Mouse (Mus musculus) neural tube, embryonic 10.5 days (tissue): ENCODE data around the gene Tram2.

Source experiments
- DNase-seq: peaks from one replicate; pipeline ENCODE4 v3.0.0-alpha.2; 2017; ENCODE audit warnings: low spot score; ENCODE audit errors: extremely low spot score

The Tram2 gene

GRCm38 (mm10) chr1:21068491-21068890 lies 10.5 kb downstream of the Tram2 start:
- DNase-seq: no peak

DNA sequence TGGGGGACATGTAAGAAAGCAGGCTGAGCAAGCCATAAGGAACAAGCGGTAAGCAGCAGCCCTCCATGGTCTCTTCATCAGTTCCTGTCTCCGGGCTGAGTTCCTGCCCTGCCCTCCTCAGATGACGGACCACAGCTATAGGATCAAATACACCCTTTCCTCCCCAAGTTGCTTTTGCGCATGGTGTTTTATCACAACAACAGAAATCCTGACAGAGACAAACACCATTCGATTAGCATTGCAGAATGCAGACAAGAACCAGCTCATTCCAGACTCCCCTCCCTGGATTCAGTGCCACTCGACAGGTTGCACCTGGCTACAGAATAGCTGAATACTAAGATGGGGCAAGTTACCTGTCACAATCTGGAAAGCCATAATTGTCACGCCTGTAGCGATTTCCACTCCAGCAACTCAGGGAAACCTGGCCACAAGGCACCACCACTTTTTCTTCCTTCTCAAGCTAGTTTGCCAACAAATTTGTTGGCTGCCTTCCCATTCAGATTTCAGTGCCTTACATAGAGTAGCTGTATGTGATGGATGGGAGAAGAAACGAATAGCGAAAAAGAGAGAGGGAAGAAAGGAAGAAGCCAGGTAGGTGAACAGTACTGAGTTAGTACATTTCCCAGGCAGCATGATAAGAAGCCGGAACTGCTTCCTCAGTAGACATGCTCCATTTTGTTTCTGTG lies 11.3 kb downstream of the Tram2 start:
- DNase-seq: no peak

- DNase-seq: no peak
These were observed 14.9 kb downstream of the Tram2 start for GRCm38 (mm10) chr1:21064153-21064552.

GRCm38 (mm10) chr1:21059385-21060109 lies 19.5 kb downstream of the Tram2 start:
- DNase-seq: no peak

GRCm38 (mm10) chr1:21053009-21053408 lies 26.0 kb downstream of the Tram2 start:
- DNase-seq: no peak

GRCm38 (mm10) chr1:21052608-21053007 lies 26.4 kb downstream of the Tram2 start:
- no peak for DNase-seq

DNA sequence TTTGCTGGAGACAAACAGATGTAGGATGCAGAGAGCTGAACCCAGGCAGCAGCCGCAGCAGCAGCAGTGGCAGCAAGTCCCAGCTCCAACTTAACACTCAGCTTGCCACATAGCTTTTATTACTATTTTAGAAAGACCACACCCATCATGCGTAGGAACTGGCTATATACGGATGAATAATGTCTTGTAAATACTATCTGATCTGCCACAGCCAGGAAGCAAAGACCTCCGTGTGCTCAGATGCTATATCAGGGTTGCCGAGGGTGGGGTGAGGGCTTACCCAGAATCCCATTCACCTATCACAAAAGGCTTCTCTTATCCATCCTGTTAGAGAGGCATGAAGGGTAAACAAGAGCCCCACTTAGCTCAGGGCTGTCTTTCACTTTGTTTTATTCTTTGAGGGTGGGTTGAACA lies 26.9 kb downstream of the Tram2 start:
- no peak for DNase-seq

GRCm38 (mm10) chr1:21049005-21049404 lies 30.0 kb downstream of the Tram2 start:
- DNase-seq: no peak

DNA sequence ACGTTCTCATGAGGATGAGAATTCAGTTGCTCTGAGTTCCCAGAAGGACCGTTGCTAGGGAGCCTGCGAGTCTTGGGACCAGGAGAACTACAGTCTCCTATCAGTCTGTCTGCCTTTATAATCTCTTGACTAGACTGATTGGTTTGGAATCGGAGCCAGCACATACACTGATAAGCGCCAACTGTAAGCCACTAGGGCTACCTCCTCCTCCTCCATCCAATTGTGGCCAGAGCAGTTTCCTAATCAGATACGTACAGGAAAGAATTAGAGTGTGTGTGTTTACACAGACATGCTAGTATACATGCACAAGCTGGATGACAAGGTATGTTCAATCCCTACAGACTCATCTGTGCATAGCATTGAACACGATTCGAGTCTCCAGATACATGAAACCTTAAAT lies 30.6 kb downstream of the Tram2 start:
- no peak for DNase-seq

DNA sequence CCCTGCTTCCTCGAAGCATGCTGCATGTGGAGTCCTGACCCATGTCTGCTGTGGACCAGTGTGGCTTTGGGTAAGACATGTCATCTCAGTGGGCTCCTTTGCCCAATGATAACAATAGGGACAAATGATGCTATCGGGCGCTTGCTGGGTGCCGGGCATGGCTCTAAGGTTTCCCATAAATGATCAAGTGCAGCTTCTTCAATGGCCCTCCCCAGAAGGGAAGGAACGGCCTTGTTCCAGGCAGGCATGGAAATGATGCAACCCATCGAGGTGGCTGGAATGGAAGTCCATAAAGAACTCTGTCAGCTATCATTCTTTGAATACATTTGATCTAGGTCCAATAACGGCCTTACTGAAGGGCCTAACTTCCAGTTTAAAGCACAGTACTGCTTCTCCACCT lies 36.6 kb downstream of the Tram2 start:
- no peak for DNase-seq

- DNase-seq: no peak
These were observed 38.3 kb downstream of the Tram2 start for GRCm38 (mm10) chr1:21040610-21041326.

- DNase-seq: no peak
These were observed 38.9 kb downstream of the Tram2 start for GRCm38 (mm10) chr1:21040173-21040572.

DNA sequence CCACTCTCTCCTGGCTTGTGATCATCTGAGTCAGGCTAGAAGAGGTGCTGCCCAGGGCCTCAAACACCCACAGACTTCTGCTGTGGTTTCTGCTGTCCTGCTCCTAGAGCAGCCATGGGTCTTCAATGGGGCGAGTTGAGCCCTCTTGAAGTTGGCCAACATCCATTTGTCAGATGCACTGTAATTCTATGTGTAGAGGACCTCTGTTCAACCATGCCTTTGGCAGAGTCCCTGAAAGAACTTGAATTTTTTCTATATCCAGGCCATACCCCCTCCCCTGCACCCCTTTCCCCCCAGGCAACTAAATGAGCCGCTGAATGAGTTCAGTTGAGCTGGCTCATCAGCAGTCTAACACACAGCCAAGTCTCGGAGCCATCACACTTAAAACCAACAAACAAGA lies 39.5 kb downstream of the Tram2 start:
- no peak for DNase-seq

- no peak for DNase-seq
These were observed 41.0 kb downstream of the Tram2 start for GRCm38 (mm10) chr1:21037881-21038601.

- DNase-seq: no peak
These were observed 43.2 kb downstream of the Tram2 start for GRCm38 (mm10) chr1:21035878-21036277.

DNA sequence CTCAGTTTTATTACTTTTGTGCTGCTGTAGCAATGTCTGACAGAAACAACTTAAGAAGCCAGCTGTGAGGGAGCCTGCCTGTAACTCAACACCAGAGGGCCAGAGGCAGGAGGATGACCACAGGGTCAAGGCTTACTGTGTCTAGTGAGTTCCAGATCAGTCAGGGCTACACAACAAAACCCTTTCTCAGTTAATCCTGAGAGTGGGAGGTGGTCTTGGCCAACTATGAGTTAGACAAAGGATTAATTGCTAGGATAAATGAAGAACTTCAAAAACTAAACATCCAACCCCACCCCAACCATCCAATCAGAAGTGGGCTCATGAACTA lies 45.3 kb downstream of the Tram2 start:
- DNase-seq: no peak

DNA sequence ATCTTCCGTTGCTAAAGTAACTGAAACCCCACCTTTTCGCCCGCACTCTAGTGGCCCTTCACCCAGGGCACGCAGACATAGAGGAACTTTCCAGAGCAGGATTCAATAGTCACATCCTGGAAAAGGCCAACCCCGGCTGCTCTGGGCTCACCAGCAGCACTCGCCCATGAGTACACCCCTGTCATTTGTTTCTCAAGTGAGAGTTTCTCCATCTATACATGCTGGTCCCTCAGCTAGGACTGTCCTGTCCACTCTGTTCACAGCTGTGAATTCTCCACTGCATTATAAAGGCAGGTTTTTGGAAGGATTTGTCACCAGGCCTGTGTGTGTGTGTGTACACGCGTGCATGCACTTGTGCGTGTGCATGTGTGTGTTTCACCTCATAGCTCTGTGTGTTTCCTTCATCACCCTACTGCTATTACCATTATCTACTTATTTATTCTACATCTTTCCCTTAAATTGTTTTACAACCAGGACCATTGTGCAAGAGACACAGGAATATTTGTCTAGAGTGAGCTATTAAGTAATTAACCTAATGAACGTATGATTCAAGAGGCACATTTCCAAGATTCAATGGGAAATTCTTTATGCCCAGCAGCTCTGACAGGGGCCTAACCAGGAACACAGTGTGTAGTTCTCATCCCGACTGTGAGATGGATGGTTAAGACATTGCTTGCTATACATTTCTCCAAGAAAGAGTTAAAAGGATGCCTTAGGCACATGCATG lies 45.8 kb downstream of the Tram2 start:
- DNase-seq: no peak

DNA sequence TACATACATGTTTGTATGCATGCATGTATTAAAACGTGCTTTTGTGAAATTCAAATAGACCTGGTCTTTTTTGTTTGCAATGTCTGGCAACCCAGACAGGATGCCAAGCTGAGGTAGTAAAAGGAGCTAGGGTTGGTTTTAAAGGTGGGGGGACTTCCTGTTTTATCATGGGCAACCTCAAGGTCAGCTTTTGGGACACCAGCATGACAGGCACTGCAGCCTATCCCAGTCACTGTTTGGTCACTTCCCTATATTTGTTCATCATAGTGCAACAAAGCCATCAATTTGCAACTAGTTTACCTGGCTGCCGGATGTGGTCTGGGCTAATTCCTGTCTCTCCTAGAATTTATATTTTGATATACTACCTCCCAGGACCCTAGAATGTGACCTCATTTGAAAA lies 47.4 kb downstream of the Tram2 start:
- DNase-seq: no peak

DNA sequence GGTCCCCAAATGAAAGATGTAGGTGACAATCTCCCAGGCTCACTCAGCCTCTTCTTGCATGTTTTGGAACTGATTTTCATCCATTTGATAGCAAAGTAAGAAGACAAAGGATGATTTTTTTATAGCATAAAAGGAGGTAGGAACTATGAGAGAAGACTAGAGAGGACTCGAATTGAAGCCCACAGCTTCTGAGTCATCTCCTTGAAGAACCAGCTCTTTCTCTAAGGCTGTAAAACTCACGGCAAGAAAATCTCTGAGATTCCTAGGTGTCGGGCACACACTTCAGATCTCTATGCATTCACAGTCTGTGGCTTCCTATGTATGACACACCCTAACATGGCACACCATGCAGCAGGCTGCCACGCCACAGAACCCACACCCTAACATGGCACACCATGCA lies 50.0 kb downstream of the Tram2 start:
- no peak for DNase-seq

DNA sequence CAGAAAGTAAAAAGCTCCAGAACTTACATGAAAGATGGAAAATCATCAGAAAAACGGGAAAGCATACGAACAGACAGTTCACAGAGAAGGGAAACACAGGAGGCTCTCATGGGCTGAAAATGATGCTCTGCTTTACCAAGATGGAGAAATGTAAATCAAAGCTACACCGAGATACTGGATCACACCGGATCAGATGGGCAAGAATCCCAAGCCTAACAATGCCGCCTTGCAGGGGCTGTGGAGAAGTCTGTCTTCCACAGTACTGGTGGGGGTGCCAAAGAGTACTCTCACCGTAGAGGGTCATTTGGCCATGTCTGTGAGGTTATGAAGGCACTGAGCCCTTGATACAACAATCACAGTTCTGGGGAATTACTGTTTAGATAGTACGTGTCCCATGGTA lies 52.5 kb downstream of the Tram2 start:
- DNase-seq: no peak

DNA sequence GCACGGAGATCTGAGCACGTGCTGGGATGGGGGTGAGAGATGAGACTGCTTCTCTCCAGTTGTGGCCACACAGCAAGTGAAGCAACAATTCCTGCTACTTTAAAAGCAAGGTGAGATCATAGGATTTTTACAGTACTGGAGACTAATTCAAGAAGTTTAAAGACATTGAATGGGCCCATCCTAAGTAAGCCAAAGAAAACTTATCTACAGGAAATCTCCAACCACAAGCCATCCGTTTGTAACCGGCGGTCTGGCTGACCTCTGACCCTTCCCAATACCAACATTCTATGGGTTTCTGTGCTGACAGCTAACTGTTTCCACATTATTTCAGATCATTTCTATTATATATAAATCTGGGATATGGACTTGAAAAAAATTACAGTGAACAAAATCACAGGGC lies 53.8 kb downstream of the Tram2 start:
- DNase-seq: no peak
